Mouse (Mus musculus): ENCODE measurements around the gene Secisbp2l. TPM values are rescaled to one million over a fixed set of nuclear protein-coding genes. Genes with fewer than 3 reads are reported as not detected.

Secisbp2l gene
- 43.3 and 45.3 TPM in 2 replicates for polyA plus RNA-seq (2015; fragmentation: Nextera tagmentation; extraction: Ambion mirVana)

DNA sequence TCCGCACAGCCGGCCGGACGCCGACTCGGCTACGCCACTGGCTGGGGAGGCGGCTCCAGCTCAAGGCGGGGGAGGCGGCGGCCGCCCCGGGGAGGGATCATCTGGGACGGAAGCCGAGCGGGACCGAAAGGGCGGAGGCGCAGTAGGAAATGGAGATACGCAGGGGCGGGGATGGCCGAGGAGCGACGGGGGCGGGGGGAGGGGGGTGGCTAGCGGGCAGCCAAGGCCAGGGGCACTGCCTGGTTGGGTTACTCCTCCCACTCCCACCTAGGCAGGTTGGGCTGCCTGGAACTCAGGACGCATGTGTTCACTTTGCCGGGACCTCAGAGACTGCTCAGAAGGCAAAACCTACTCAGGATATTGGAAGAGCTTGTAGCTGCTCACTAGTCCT, at the start of gene Secisbp2l:
Gene Secisbp2l (minus strand): TSS at position 152 of the 391 bp plus-strand sequence.
- DNase-seq (ENCODE audit: low spot score) = peak; percentile 96
- WGBS = under 1% methylated on average over 25 of the region's 28 CpGs
- TF ChIP-seq CTCF (IDR thresholded peaks at IDR 0.05) (0 out of 2 replicates have a peak, but pooled peaks have one; percentile 9), EP300 (IDR thresholded peaks at IDR 0.05) (0 out of 2 replicates have a peak, but pooled peaks have one; percentile 6)

DNA sequence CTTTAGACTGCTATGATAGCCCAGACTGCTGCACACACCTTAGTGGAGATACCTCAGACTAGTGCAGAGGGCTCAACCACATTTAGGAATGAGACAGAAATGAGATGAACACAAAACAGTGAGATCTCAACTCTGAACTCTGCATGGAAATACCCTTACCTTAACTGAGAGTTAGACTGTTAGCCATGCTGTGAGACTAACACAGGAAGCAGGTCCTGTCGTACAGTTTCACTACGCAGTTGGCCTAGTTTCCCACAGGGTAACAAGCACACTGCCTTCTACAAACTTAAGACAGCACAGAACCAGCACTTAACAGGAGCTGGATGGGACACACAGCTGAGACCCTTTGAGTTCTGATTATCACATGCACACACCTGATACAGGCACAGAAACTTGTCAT, 47.3 kb upstream of the Secisbp2l start:
- no peak overlapping the region for H3K4me2 ChIP-seq (replicated peaks; ENCODE audit: low read depth, low read length)
- DNase-seq (ENCODE audit: low spot score) (no peak), ATAC-seq (no peak)
- no peak overlapping the region for H3K4me3 ChIP-seq (ENCODE audit: low read depth, low read length)
- TF ChIP-seq CTCF (IDR thresholded peaks at IDR 0.05) = no peak
- TF ChIP-seq EP300 (IDR thresholded peaks at IDR 0.05) = no peak
- H3K27me3 ChIP-seq (replicated peaks; ENCODE audit: insufficient read depth, low read length) = no peaks in the 10 kb centered on the region
- 85% methylated on average over 2 of the region's 2 CpGs for WGBS
- H3K9me3 ChIP-seq (ENCODE audit: low read length) = no peaks in the 10 kb centered on the region
- no peaks in the 10 kb centered on the region for H3K4me1 ChIP-seq (ENCODE audit: insufficient read depth, low read depth, low read length)
- no peak overlapping the region for H3K9ac ChIP-seq (replicated peaks; ENCODE audit: low read depth)
- H3K27ac ChIP-seq (ENCODE audit: low read length) = no peak overlapping the region
- peaks cover 20% of the 10 kb centered on the region; the same call in 1 of the 2 replicates for H3K36me3 ChIP-seq (ENCODE audit: insufficient read depth, low read length)

More for the DNA sequence above, at the start of gene Secisbp2l:
- Histone ChIP-seq H3K4me1 (ENCODE audit: insufficient read depth, low read depth, low read length) (peaks cover 6% of the 10 kb centered on the region; the same call in 1 of the 2 replicates), H3K4me2 (replicated peaks; ENCODE audit: low read depth, low read length) (peak within 1 kb of the TSS; percentile 64), H3K27me3 (replicated peaks; ENCODE audit: insufficient read depth, low read length) (no peaks in the 10 kb centered on the region), H3K9me3 (ENCODE audit: low read length) (no peaks in the 10 kb centered on the region), H3K36me3 (ENCODE audit: insufficient read depth, low read length) (no peaks in the 10 kb centered on the region), H3K4me3 (ENCODE audit: low read depth, low read length) (peak within 1 kb of the TSS; percentile 99), H3K9ac (replicated peaks; ENCODE audit: low read depth) (peak within 1 kb of the TSS; percentile 88), H3K27ac (ENCODE audit: low read length) (peak within 1 kb of the TSS; percentile 96)
- ATAC-seq = peak; percentile 97

DNA sequence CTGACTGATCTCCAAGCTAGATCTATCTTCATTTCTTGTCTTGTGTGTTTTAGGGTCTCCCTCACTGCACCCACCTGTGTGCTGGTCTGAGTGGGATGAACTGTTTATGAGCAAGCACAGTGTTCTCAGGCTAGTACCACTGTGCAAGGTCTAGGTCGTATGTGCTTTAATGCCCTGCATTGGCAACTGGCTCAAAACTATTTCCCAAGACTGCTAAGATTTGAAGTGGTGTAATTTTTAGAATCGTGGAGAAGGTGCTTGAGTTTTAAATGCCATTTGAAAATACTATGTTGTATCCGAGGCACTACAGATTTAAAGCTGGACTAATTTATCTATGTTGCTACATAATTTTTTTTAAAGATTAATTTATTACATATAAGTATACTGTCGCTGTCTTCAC, 45.2 kb upstream of the Secisbp2l start:
- TF ChIP-seq CTCF (IDR thresholded peaks at IDR 0.05) (no peak), EP300 (IDR thresholded peaks at IDR 0.05) (0 out of 2 replicates have a peak, but pooled peaks have one; percentile 7)
- ATAC-seq (peak; percentile 58), DNase-seq (ENCODE audit: low spot score) (peak; percentile 64)
- WGBS = 61% methylated on average over 4 of the region's 4 CpGs
- Histone ChIP-seq H3K9me3 (ENCODE audit: low read length) (no peaks in the 10 kb centered on the region), H3K36me3 (ENCODE audit: insufficient read depth, low read length) (peaks cover 14% of the 10 kb centered on the region; the same call in 1 of the 2 replicates), H3K27ac (ENCODE audit: low read length) (no peak overlapping the region), H3K27me3 (replicated peaks; ENCODE audit: insufficient read depth, low read length) (no peaks in the 10 kb centered on the region), H3K9ac (replicated peaks; ENCODE audit: low read depth) (no peak overlapping the region), H3K4me3 (ENCODE audit: low read depth, low read length) (no peak overlapping the region), H3K4me2 (replicated peaks; ENCODE audit: low read depth, low read length) (no peak overlapping the region), H3K4me1 (ENCODE audit: insufficient read depth, low read depth, low read length) (no peaks in the 10 kb centered on the region)

DNA sequence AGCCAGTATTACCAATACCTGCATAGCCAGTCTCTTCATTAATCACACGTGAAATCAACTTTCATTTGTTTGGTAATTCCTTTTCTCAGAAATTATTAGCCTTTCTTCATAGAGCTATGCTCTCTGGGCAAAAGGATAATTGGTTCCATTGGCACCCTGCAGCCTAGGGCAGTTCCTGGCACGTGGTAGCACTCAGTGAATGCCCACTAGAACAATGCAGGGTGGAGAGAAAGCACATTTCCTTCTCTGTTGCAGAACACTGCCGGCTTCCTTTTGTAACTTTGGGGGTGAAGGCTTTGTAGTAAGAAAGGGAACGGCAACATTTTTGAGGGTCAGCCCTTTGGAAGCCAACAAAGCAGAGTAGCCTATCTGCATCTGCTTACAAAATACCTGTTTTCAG, 43.5 kb upstream of the Secisbp2l start:
- Histone ChIP-seq H3K4me1 (ENCODE audit: insufficient read depth, low read depth, low read length) (no peaks in the 10 kb centered on the region), H3K27ac (ENCODE audit: low read length) (no peak overlapping the region), H3K9me3 (ENCODE audit: low read length) (no peaks in the 10 kb centered on the region), H3K4me2 (replicated peaks; ENCODE audit: low read depth, low read length) (no peak overlapping the region), H3K36me3 (ENCODE audit: insufficient read depth, low read length) (no peaks in the 10 kb centered on the region), H3K4me3 (ENCODE audit: low read depth, low read length) (no peak overlapping the region), H3K9ac (replicated peaks; ENCODE audit: low read depth) (no peak overlapping the region), H3K27me3 (replicated peaks; ENCODE audit: insufficient read depth, low read length) (no peaks in the 10 kb centered on the region)
- TF ChIP-seq EP300 (IDR thresholded peaks at IDR 0.05) (no peak), CTCF (IDR thresholded peaks at IDR 0.05) (no peak)
- WGBS = 63% methylated on average over 4 of the region's 4 CpGs
- DNase-seq (ENCODE audit: low spot score) (no peak), ATAC-seq (no peak)

DNA sequence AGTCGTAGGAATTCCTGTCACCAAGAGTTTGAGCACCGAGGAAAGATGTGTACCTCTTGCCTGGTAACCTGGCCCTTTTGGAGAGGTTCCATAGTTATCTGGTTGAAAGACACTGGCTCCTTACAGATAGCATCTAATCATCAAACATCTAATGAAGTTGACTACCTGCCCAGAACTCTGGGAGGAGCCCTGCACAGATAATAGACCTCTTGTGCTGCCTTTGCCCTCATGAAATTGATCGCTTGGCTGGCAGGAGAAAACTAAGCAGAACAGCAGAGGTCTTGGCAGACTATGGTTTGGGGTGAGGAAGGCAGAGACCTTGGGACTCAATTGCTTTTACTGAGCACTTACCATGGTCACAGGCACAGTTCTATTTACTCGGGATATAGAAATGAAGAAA, 37.7 kb upstream of the Secisbp2l start:
- ATAC-seq (no peak), DNase-seq (ENCODE audit: low spot score) (no peak)
- Histone ChIP-seq H3K27ac (ENCODE audit: low read length) (no peak overlapping the region), H3K9ac (replicated peaks; ENCODE audit: low read depth) (no peak overlapping the region), H3K4me2 (replicated peaks; ENCODE audit: low read depth, low read length) (no peak overlapping the region), H3K4me3 (ENCODE audit: low read depth, low read length) (no peak overlapping the region), H3K27me3 (replicated peaks; ENCODE audit: insufficient read depth, low read length) (no peaks in the 10 kb centered on the region), H3K4me1 (ENCODE audit: insufficient read depth, low read depth, low read length) (no peaks in the 10 kb centered on the region), H3K36me3 (ENCODE audit: insufficient read depth, low read length) (no peaks in the 10 kb centered on the region), H3K9me3 (ENCODE audit: low read length) (no peaks in the 10 kb centered on the region)
- TF ChIP-seq EP300 (IDR thresholded peaks at IDR 0.05) = no peak
- TF ChIP-seq CTCF (IDR thresholded peaks at IDR 0.05) = no peak
- WGBS = 72% methylated on average over 4 of the region's 4 CpGs

DNA sequence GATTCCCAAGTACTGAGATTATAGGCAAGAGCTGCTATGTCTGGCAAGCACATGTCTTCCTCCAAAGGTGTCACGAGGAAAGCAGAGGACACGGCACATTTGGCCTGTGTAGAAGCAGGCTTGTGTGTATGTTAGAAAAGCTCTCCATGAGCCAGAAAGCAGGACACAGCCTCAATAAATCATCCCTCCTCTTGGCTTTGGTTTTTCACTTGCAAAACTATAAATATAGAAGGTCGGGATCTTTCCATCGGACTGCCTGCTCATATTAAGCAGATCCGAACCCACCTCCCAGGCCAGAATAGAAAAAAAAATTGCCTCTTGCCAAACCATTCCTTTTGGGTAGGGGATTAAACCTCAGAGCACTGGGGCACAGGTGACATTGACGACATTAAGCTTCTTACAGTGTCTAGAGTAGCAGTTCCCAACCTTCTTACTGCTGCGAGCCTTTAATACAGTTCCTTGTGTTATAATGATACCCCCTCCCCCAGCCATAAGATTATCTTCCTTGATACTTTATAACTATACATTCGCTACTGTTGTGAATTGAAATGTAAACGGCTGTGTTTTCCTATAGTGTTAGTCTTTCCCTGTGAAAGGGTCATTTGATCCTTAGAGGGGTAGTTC, 31.4 kb upstream of the Secisbp2l start:
- H3K9ac ChIP-seq (replicated peaks; ENCODE audit: low read depth) = no peak overlapping the region
- peak; percentile 16 for DNase-seq (ENCODE audit: low spot score)

More for the DNA sequence above, 31.4 kb upstream of the Secisbp2l start:
- H3K4me3 ChIP-seq (ENCODE audit: low read depth, low read length) = no peak overlapping the region
- no peak for ATAC-seq
- no peaks in the 10 kb centered on the region for H3K36me3 ChIP-seq (ENCODE audit: insufficient read depth, low read length)
- H3K27ac ChIP-seq (ENCODE audit: low read length) = no peak overlapping the region
- no peaks in the 10 kb centered on the region for H3K27me3 ChIP-seq (replicated peaks; ENCODE audit: insufficient read depth, low read length)
- TF ChIP-seq CTCF (IDR thresholded peaks at IDR 0.05) = no peak
- no peak for TF ChIP-seq EP300 (IDR thresholded peaks at IDR 0.05)
- H3K4me1 ChIP-seq (ENCODE audit: insufficient read depth, low read depth, low read length) = no peaks in the 10 kb centered on the region
- no peak overlapping the region for H3K4me2 ChIP-seq (replicated peaks; ENCODE audit: low read depth, low read length)
- no peaks in the 10 kb centered on the region for H3K9me3 ChIP-seq (ENCODE audit: low read length)
- WGBS = 50% methylated on average over 9 of the region's 9 CpGs

All from lung, postnatal 0 days (tissue).